Mouse (Mus musculus) cortical plate, adult 2 months (tissue): ENCODE measurements at regions not wholly inside any gene's neighbourhood (a gene's known extent, or its start where the extent isn't known, plus 50 kb on each side); places are given as distances from the start of the nearest gene placed in this dataset.

Experiments used
- CTCF ChIP-seq: fragments of 200-500 bp; IDR thresholded peaks from 2 replicates; pipeline ENCODE4 v1.5.1; 2011; ENCODE audit warnings: mild to moderate bottlenecking, control low read depth, low read length; ENCODE audit not compliant: insufficient read depth; ENCODE audit errors: extremely low read depth
- POLR2A ChIP-seq: fragments of 200-500 bp; IDR thresholded peaks from 2 replicates; pipeline ENCODE4 v1.6.1; 2011; ENCODE audit warnings: mild to moderate bottlenecking, low read length, control low read depth; ENCODE audit not compliant: insufficient read depth; ENCODE audit errors: extremely low read depth

DNA sequence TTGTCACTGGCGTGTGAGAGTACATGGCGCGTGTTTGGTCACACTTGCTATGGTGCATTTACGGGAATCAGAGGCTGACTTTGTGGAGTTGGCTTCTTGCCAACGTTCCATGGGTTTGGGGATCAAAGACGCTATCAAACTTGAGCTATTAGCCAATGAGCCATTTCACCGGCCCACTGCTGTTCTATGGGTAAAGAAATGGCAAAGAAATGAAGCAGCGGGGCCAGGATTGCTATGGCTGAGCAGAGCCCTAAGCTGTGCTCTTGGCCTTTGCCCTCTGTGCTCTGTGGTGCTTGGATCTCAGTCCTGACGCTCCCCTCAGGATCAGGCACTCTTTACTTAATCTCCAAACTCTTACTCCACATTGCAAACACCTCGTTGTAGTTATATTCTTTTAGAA, 291.3 kb downstream of the Foxo1 start:
- TF ChIP-seq CTCF (no peak), POLR2A (no peak)
